Mouse (Mus musculus) liver, embryonic 16.5 days (tissue): Measurements from ENCODE around the gene Anapc11. TPM values are rescaled to one million over a fixed set of nuclear protein-coding genes. Genes with fewer than 3 reads are reported as not detected.

Experiments
- ATAC-seq: fragments of 200-750 bp; cut with Nextera tagmentation; 2 replicates; pipeline ENCODE4 v1.8.0; 2017; ENCODE audit warnings: low read depth, mild to moderate bottlenecking, moderate number of reproducible peaks, moderate library complexity
- H3K27ac ChIP-seq: fragments of 300-500 bp; sonication (generic); 2 replicates; pipeline ENCODE4 v1.5.1; 2014; ENCODE audit warnings: mild to moderate bottlenecking, low read length
- H3K27me3 ChIP-seq: fragments of 300-500 bp; sonication (generic); 2 replicates; pipeline ENCODE4 v1.6.1; 2014; ENCODE audit warnings: low read depth, low read length, mixed read lengths; ENCODE audit not compliant: control insufficient read depth, insufficient read depth
- H3K36me3 ChIP-seq: fragments of 300-500 bp; sonication (generic); 2 replicates; pipeline ENCODE4 v1.6.1; 2014; ENCODE audit warnings: mild to moderate bottlenecking; ENCODE audit not compliant: control insufficient read depth, insufficient read depth
- H3K4me1 ChIP-seq: fragments of 300-500 bp; sonication (generic); 2 replicates; pipeline ENCODE4 v1.6.1; 2014; ENCODE audit warnings: low read depth, low read length, mixed read lengths; ENCODE audit not compliant: control insufficient read depth
- H3K4me2 ChIP-seq: fragments of 300-500 bp; sonication (generic); 2 replicates; pipeline ENCODE4 v1.6.1; 2014; ENCODE audit warnings: low read depth, low read length, mixed read lengths
- H3K4me3 ChIP-seq: fragments of 300-500 bp; sonication (generic); 2 replicates; pipeline ENCODE4 v1.5.1; 2014; ENCODE audit warnings: low read depth, mild to moderate bottlenecking, low read length
- H3K9ac ChIP-seq: fragments of 300-500 bp; sonication (generic); 2 replicates; pipeline ENCODE4 v1.6.1; 2014; ENCODE audit warnings: low read depth, low read length
- H3K9me3 ChIP-seq: fragments of 300-500 bp; sonication (generic); replicated peaks from 2 replicates; pipeline ENCODE4 v1.6.1; 2016; ENCODE audit warnings: low read length; ENCODE audit not compliant: control insufficient read depth
- WGBS: fragments of 180-500 bp; shearing (Covaris S2); extraction: QIAGEN DNeasy Blood & Tissue Kit; methylation state at CpG from one replicate; pipeline ENCODE4 v1.1.7; 2014; ENCODE audit not compliant: insufficient replicate concordance; 5-methylcytosine and 5-hydroxymethylcytosine counted together
- polyA plus RNA-seq: library from polyadenylated mRNA; unstranded; fragments of >200 nt; fragmentation: Nextera tagmentation; extraction: Ambion mirVana; gene quantifications from 2 replicates; pipeline ENCODE4 v1.2.1, GENCODE M21; 2015

Gene Anapc11
- polyA plus RNA-seq, 1 experiment from 2014 or later, result 67.8 TPM

- Histone ChIP-seq H3K9ac (no peak overlapping the region), H3K4me1 (peaks cover 3% of the 10 kb centered on the region; the same call in 1 of the 2 replicates), H3K36me3 (peaks cover 74% of the 10 kb centered on the region), H3K4me2 (no peak overlapping the region), H3K27me3 (no peaks in the 10 kb centered on the region), H3K27ac (no peak overlapping the region), H3K9me3 (no peaks in the 10 kb centered on the region), H3K4me3 (no peak overlapping the region)
- ATAC-seq, result no peak
- 29% methylated on average over 6 of the region's 6 CpGs for WGBS
Measured at GRCm38 (mm10) chr11:120588531-120588930, 9.7 kb upstream of the Anapc11 start.

- peak overlapping the region; percentile 95 for H3K27ac ChIP-seq
- peak overlapping the region; percentile 97 for H3K9ac ChIP-seq
- H3K9me3 ChIP-seq, result no peaks in the 10 kb centered on the region
- 2% methylated on average over 84 of the region's 99 CpGs for WGBS
- peaks cover 29% of the 10 kb centered on the region for H3K4me1 ChIP-seq
- peaks cover 40% of the 10 kb centered on the region for H3K36me3 ChIP-seq
- H3K27me3 ChIP-seq, result no peaks in the 10 kb centered on the region
- H3K4me3 ChIP-seq, result peak overlapping the region; percentile 92
- peak overlapping the region; percentile 96 for H3K4me2 ChIP-seq
- peak; percentile 18 for ATAC-seq
Measured at GRCm38 (mm10) chr11:120597240-120598235, 683 bp upstream of the Anapc11 start.

DNA sequence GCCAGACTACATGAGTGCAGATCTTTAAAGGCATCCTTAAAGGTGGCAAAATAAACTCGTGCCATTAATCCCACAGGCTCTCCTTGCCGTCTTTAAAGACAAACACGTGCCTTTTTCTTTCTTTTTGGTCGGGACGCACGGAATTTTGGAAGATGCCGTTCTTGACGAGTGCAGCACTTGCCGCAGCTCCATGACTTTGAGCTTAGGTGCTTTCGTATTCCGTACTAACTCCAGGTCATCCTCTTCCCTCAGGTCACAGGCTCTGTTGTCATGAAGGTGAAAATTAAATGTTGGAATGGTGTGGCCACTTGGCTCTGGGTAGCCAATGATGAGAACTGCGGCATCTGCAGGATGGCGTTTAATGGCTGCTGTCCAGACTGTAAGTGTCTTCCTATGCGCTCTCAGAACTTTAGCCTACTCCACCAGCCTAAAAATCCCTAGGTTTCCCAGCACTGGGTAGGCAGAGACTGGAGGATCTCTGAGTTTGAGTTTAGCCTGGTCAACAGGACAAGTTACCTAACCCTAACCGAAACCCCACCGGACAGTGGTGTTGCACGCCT is 849 bp downstream of the Anapc11 start:
- no peaks in the 10 kb centered on the region for H3K9me3 ChIP-seq
- 46% methylated on average over 17 of the region's 17 CpGs for WGBS
- peak overlapping the region; percentile 80 for H3K9ac ChIP-seq
- peak overlapping the region; percentile 96 for H3K4me2 ChIP-seq
- peaks cover 25% of the 10 kb centered on the region for H3K36me3 ChIP-seq
- no peaks in the 10 kb centered on the region for H3K27me3 ChIP-seq
- no peak for ATAC-seq
- peak overlapping the region; percentile 95 for H3K27ac ChIP-seq
- H3K4me3 ChIP-seq, result peak overlapping the region; percentile 92
- peaks cover 44% of the 10 kb centered on the region for H3K4me1 ChIP-seq

DNA sequence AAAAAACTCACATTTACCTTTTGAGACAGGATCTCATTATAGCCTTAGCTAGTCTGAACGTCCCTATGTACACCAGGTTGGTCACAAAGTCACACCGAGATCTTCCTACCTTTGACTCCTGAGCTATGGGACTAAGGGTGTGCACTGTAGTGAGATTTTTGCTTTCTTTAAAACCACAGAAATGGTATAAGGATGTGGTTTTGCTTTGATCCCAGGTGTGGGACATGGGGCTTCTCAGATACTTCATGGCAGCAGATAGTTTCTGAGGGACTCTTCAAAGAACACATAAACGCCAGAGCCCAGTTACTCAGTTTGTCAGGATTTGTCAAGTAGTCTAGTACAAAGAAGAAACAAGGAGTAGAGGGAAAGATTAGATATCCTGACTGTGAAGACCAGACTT is 2.5 kb downstream of the Anapc11 start:
- WGBS, result 78% methylated on average over 3 of the region's 3 CpGs
- Histone ChIP-seq H3K4me2 (no peak overlapping the region), H3K4me1 (peaks cover 45% of the 10 kb centered on the region), H3K4me3 (no peak overlapping the region), H3K36me3 (peaks cover 11% of the 10 kb centered on the region), H3K27me3 (no peaks in the 10 kb centered on the region), H3K9ac (no peak overlapping the region), H3K27ac (no peak overlapping the region), H3K9me3 (no peaks in the 10 kb centered on the region)
- ATAC-seq, result no peak

DNA sequence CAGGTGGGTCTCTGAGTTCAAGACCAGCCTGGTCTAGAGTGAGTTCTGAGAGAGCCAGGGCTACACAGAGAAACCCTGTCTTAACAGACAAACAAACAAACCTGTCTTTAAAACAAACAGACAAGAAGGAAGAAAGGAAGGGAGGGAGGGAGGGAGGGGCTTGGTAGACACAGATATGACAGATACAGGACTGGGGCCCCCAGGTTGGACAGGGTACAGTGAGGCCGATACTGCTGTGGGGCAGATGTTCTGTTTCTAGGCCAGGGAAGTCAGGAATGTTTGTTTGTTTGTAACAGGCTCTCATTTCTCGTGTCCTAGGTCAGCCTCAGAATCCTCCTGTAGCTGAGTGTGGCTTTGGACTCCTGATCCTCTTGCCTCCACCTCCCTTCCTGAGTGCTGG is 5.3 kb downstream of the Anapc11 start:
- H3K36me3 ChIP-seq, result no peaks in the 10 kb centered on the region; the same call in 1 of the 2 replicates

DNA sequence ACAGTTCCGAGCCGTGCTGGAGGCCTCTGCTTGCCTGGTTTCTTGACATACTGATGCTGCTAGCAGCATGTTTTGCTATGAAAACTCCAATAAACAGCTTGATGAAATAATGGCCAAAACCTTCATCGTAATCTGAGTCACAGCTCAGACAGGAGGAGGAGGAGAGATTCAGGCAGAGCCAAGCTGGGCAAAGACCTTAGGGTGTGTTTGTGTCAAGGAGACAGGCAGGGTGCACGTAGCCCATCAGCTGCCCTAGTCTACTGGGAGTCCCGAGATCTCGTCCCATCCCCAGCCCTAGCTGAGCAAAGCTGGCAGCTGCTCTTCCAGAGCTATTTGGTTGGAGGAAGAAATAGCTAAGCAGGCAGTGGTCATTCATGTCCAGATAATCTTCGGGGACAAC is 7.4 kb downstream of the Anapc11 start:
- H3K4me3 ChIP-seq, result no peak overlapping the region
- H3K4me2 ChIP-seq, result no peak overlapping the region
- H3K9me3 ChIP-seq, result no peaks in the 10 kb centered on the region
- no peaks in the 10 kb centered on the region; the same call in 1 of the 2 replicates for H3K36me3 ChIP-seq
- H3K27ac ChIP-seq, result no peak overlapping the region
- 80% methylated on average over 7 of the region's 7 CpGs for WGBS
- peaks cover 5% of the 10 kb centered on the region for H3K27me3 ChIP-seq
- no peak for ATAC-seq
- no peak overlapping the region for H3K9ac ChIP-seq
- H3K4me1 ChIP-seq, result peaks cover 29% of the 10 kb centered on the region

More for the DNA sequence above, 5.3 kb downstream of the Anapc11 start:
- H3K9me3 ChIP-seq, result no peaks in the 10 kb centered on the region
- peaks cover 31% of the 10 kb centered on the region for H3K4me1 ChIP-seq
- no peak overlapping the region for H3K4me3 ChIP-seq
- H3K27me3 ChIP-seq, result peaks cover 4% of the 10 kb centered on the region
- peak overlapping the region; percentile 33; the same call in 1 of the 2 replicates for H3K4me2 ChIP-seq
- ATAC-seq, result peak; percentile 71
- 0 out of 2 replicates have a peak overlapping the region, but pooled peaks have one; percentile 52 for H3K27ac ChIP-seq
- H3K9ac ChIP-seq, result peak overlapping the region; percentile 47
- 36% methylated on average over 2 of the region's 2 CpGs for WGBS

DNA sequence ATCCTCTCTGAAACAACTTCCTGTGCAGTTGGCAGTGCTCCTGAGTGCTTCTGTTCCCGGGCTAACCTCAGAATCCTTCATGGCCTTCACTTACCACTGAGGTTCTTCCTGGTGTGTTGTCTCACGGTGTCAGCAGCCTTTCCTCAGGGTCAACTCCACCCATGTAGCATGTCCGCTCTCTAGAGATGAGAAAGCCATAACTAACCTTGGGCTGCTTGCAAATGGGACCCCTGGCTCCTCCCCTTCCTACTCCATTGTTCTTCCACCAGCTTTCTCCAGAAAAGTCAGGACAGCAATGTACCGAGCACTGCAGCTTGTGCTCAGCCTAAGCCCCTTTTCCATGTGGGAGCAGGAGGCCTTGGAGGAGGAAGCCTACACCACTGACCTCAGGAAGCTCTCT is 8.5 kb downstream of the Anapc11 start:
- Histone ChIP-seq H3K9me3 (no peaks in the 10 kb centered on the region), H3K9ac (no peak overlapping the region), H3K4me1 (peaks cover 29% of the 10 kb centered on the region), H3K4me2 (no peak overlapping the region), H3K27ac (0 out of 2 replicates have a peak overlapping the region, but pooled peaks have one; percentile 12), H3K36me3 (peaks cover 5% of the 10 kb centered on the region), H3K27me3 (peaks cover 5% of the 10 kb centered on the region), H3K4me3 (no peak overlapping the region)
- no peak for ATAC-seq
- 72% methylated on average over 4 of the region's 4 CpGs for WGBS

GRCm38 (mm10) chr11:120608241-120609034 is 10.2 kb downstream of the Anapc11 start, which contains the start of gene Npb:
Npb (plus strand) TSS chr11:120608477.
- Histone ChIP-seq H3K4me1 (peaks cover 18% of the 10 kb centered on the region), H3K4me3 (peak within 1 kb of the TSS; percentile 45), H3K27me3 (peaks cover 5% of the 10 kb centered on the region), H3K36me3 (peaks cover 18% of the 10 kb centered on the region), H3K9ac (peak within 1 kb of the TSS; percentile 37; the same call in 1 of the 2 replicates), H3K4me2 (peak within 1 kb of the TSS; percentile 59), H3K9me3 (no peaks in the 10 kb centered on the region), H3K27ac (peak within 1 kb of the TSS; percentile 58)
- 16% methylated on average over 45 of the region's 45 CpGs for WGBS
- peak; percentile 23 for ATAC-seq
